Mouse (Mus musculus): ENCODE results near the gene Gas2.

GRCm38 (mm10) chr7:51879136-51879723, 17.4 kb downstream of the Gas2 start:
- TF ChIP-seq CTCF (IDR thresholded peaks at IDR 0.05) (no peak), POLR2A (IDR thresholded peaks at IDR 0.05; ENCODE audit: insufficient read depth, low read depth, low read length) (0 out of 2 replicates have a peak, but pooled peaks have one; percentile 15), EP300 (IDR thresholded peaks at IDR 0.05; ENCODE audit: insufficient read depth, low read depth, low read length) (no peak)
